Mouse (Mus musculus): Measurements from ENCODE around the gene Gm16867.
"Not testable (repeated sequence)": the region's sequence is repeated elsewhere in the genome, so short reads cannot be mapped to it uniquely, and the experiment has no call there.

DNA sequence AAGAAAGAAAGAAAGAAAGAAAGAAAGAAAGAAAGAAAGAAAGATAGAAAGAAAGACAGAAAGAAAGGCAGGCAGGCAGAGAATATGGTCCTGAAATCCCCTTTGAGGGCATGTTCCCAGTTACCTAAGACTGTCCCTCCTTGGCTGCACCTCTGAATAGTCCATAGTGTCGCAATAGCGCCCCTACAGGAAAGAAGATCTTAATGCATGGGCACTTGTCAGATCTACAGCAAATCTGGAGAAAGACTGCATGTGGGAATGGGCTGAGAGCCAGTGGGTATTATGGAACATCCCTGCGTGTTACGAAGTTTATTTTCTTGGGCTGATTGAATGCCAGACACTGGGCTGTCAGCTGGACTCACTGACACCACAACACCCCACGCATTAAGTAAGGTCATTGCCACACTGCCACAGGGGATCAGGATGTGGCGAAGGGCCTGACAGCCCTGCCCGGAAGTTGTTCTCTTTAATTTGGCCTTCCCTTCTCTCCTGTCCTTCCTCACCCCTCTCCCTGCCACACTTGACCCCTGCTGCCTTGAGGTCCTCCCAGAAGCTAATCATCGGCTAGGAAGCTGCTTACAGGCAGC is 32.9 kb downstream of the Gm16867 start:
- not testable (repeated sequence) for TF ChIP-seq CTCF, POLR2A (IDR thresholded peaks at IDR 0.05; ENCODE audit: insufficient read depth, low read depth, low read length)
